8 mouse cellular contexts compared by ENCODE assay signal in genomic region chr3:78919407-78919806, GRCm38 (mm10).
DNase-seq lines count a peak whose midpoint lies in the region; ATAC-seq and TF ChIP-seq lines count a peak whose summit lies in the region.

No protein-coding gene starts in this region.

- H3K36me3 ChIP-seq in ES-E14 (ENCODE audit: control insufficient read depth, insufficient read depth, low read length, poor library complexity, severe bottlenecking): no peaks in the 10 kb centered on the region
- H3K36me3 ChIP-seq in forebrain, postnatal 0 days (ENCODE audit: insufficient read depth): no peaks in the 10 kb centered on the region
- H3K36me3 ChIP-seq in lung, embryonic 14.5 days (ENCODE audit: insufficient read depth): no peaks in the 10 kb centered on the region
- H3K36me3 ChIP-seq in thymus, adult 2 months (ENCODE audit: control insufficient read depth, insufficient read depth, low read length): no peaks in the 10 kb centered on the region

- peak; percentile 88 for ATAC-seq in forebrain, postnatal 0 days
- peak; percentile 76 for ATAC-seq in lung, embryonic 14.5 days (ENCODE audit: insufficient read depth)

- no peaks in the 10 kb centered on the region for H3K9me3 ChIP-seq in ES-E14 (ENCODE audit: control insufficient read depth, insufficient read depth, low read depth, low read length)
- H3K9me3 ChIP-seq in forebrain, postnatal 0 days (ENCODE audit: low read length): no peaks in the 10 kb centered on the region
- H3K9me3 ChIP-seq in lung, embryonic 14.5 days (ENCODE audit: low read depth, low read length): no peaks in the 10 kb centered on the region

- no peak overlapping the region for H3K9ac ChIP-seq in ES-E14 (ENCODE audit: insufficient read depth, low read depth, low read length, poor library complexity, severe bottlenecking)
- peak overlapping the region; percentile 42; the same call in 1 of the 2 replicates for H3K9ac ChIP-seq in forebrain, postnatal 0 days
- peak overlapping the region; percentile 36; the same call in 1 of the 2 replicates for H3K9ac ChIP-seq in lung, embryonic 14.5 days

- H3K4me2 ChIP-seq in forebrain, postnatal 0 days (ENCODE audit: low read depth): peak overlapping the region; percentile 45
- H3K4me2 ChIP-seq in lung, embryonic 14.5 days: peak overlapping the region; percentile 56

- WGBS in forebrain, postnatal 0 days: 8% methylated on average over 12 of the region's 12 CpGs
- 11% methylated on average over 12 of the region's 12 CpGs for WGBS in lung, embryonic 14.5 days
- WGBS in olfactory bulb, adult 2 months: 5% methylated on average over 12 of the region's 12 CpGs
- WGBS in thymus, adult 2 months: 4% methylated on average over 12 of the region's 12 CpGs

- no peaks in the 10 kb centered on the region for H3K27me3 ChIP-seq in forebrain, postnatal 0 days (ENCODE audit: insufficient read depth, low read length)
- no peaks in the 10 kb centered on the region for H3K27me3 ChIP-seq in lung, embryonic 14.5 days (ENCODE audit: insufficient read depth, low read length)
- no peaks in the 10 kb centered on the region for H3K27me3 ChIP-seq in thymus, adult 2 months (ENCODE audit: control insufficient read depth, insufficient read depth, low read length)

- no peak overlapping the region for H3K4me3 ChIP-seq in ES-E14 (ENCODE audit: insufficient read depth in 1 of 2, low read depth in 1 of 2, low read length in 2 of 2, poor library complexity in 1 of 2, severe bottlenecking in 1 of 2)
- peak overlapping the region; percentile 16; the same call in 1 of the 2 replicates for H3K4me3 ChIP-seq in forebrain, postnatal 0 days (ENCODE audit: low read depth, low read length)
- peak overlapping the region; percentile 36 for H3K4me3 ChIP-seq in layer of hippocampus, adult 2 months
- H3K4me3 ChIP-seq in lung, embryonic 14.5 days (ENCODE audit: low read depth, low read length): no peak overlapping the region
- peak overlapping the region; percentile 32 for H3K4me3 ChIP-seq in olfactory bulb, adult 2 months (ENCODE audit: insufficient read depth, low read depth, low read length)
- peak overlapping the region; percentile 33; the same call in 1 of the 2 replicates for H3K4me3 ChIP-seq in thymus, adult 2 months (ENCODE audit: control insufficient read depth, insufficient read depth, low read length)

- H3K27ac ChIP-seq in ES-E14 (ENCODE audit: insufficient read depth, low read depth, low read length, poor library complexity, severe bottlenecking): no peak overlapping the region
- no peak overlapping the region for H3K27ac ChIP-seq in forebrain, postnatal 0 days (ENCODE audit: low read depth, low read length)
- peak overlapping the region; percentile 70 for H3K27ac ChIP-seq in layer of hippocampus, adult 2 months
- H3K27ac ChIP-seq in lung, embryonic 14.5 days (ENCODE audit: low read depth): no peak overlapping the region
- H3K27ac ChIP-seq in olfactory bulb, adult 2 months (ENCODE audit: insufficient read depth, low read depth, low read length): no peak overlapping the region
- H3K27ac ChIP-seq in thymus, adult 2 months (ENCODE audit: control insufficient read depth, insufficient read depth, low read length): no peak overlapping the region; the same call in 1 of the 2 replicates

- DNase-seq in ES-E14 (ENCODE audit: low read depth, low spot score): peak; percentile 51
- peak; percentile 51 for DNase-seq in cerebellum, adult 11 months
- DNase-seq in forebrain, postnatal 0 days: peak; percentile 87
- peak; percentile 86 for DNase-seq in heart, postnatal 4 days
- peak; percentile 78 to 86 for DNase-seq in layer of hippocampus, adult 2 months (ENCODE audit: low spot score in 2 of 2)
- DNase-seq in lung, embryonic 14.5 days: peak; percentile 89
- DNase-seq in thymus, adult 2 months: peak; percentile 84

- in situ Hi-C loops in ES-E14 (cut with MboI; ENCODE audit: low sequenced_read_pairs in 2 of 2, unreplicated experiment in 2 of 2): no loop called here

- no peaks in the 10 kb centered on the region for H3K4me1 ChIP-seq in ES-E14 (ENCODE audit: control insufficient read depth in 2 of 2, insufficient read depth in 2 of 2, low read length in 2 of 2, poor library complexity in 1 of 2)
- no peaks in the 10 kb centered on the region for H3K4me1 ChIP-seq in forebrain, postnatal 0 days (ENCODE audit: insufficient read depth)
- H3K4me1 ChIP-seq in lung, embryonic 14.5 days (ENCODE audit: insufficient read depth): no peaks in the 10 kb centered on the region
- peaks cover 2% of the 10 kb centered on the region; the same call in 1 of the 2 replicates for H3K4me1 ChIP-seq in olfactory bulb, adult 2 months (ENCODE audit: control insufficient read depth, insufficient read depth, low read length)
- 0 out of 2 replicates have a peak, but pooled peaks cover 2% of the 10 kb centered on the region for H3K4me1 ChIP-seq in thymus, adult 2 months (replicated peaks; ENCODE audit: control insufficient read depth, insufficient read depth, low read length)

- TF ChIP-seq POLR2A in olfactory bulb, adult 2 months (IDR thresholded peaks at IDR 0.05; ENCODE audit: insufficient read depth, low read depth, low read length): no peak
- TF ChIP-seq POLR2A in thymus, adult 2 months (IDR thresholded peaks at IDR 0.05; ENCODE audit: control insufficient read depth, extremely low read depth, insufficient read depth, low read length, poor library complexity): no peak

- peak; percentile 94 for TF ChIP-seq CTCF in forebrain, postnatal 0 days (IDR thresholded peaks at IDR 0.05; ENCODE audit: low read depth)
- peak; percentile 97 for TF ChIP-seq CTCF in layer of hippocampus, adult 2 months (conservative IDR thresholded peaks at IDR 0.05)
- TF ChIP-seq CTCF in lung, embryonic 14.5 days (IDR thresholded peaks at IDR 0.05; ENCODE audit: low read depth): peak; percentile 92
- peak; percentile 62 for TF ChIP-seq CTCF in olfactory bulb, adult 2 months (IDR thresholded peaks at IDR 0.05; ENCODE audit: insufficient read depth, low read depth, low read length)
- TF ChIP-seq CTCF in thymus, adult 2 months (IDR thresholded peaks at IDR 0.05; ENCODE audit: borderline replicate concordance, control insufficient read depth, extremely low read depth, insufficient read depth, low read length, poor library complexity): no peak

TF ChIP-seq in ES-E14, 5 proteins besides CTCF, POLR2A, EP300 and RAD21:
- TF ChIP-seq ZC3H11A (IDR thresholded peaks at IDR 0.05; ENCODE audit: borderline replicate concordance, low read depth, low read length) (peak; percentile 92), CHD2 (IDR thresholded peaks at IDR 0.05; ENCODE audit: low read depth, low read length) (no peak), ZNF384 (IDR thresholded peaks at IDR 0.05; ENCODE audit: low read depth, low read length) (no peak), HCFC1 (IDR thresholded peaks at IDR 0.05; ENCODE audit: borderline replicate concordance, insufficient read depth, low read length) (no peak), MAFK (IDR thresholded peaks at IDR 0.05; ENCODE audit: insufficient read depth, low read depth, low read length) (no peak)
TF ChIP-seq in ES-E14: peak in this region for 1.

Comparison
In these comparisons a context has a peak if more than half of its experiments do, and no peak if none do; other contexts are left out.
1. H3K4me3 ChIP-seq: peak in forebrain, postnatal 0 days (single experiment), layer of hippocampus, adult 2 months (single experiment), olfactory bulb, adult 2 months (single experiment) and thymus, adult 2 months (single experiment); none in ES-E14 (0 of 2) and lung, embryonic 14.5 days (single experiment).
2. Peak in every context shown above with its lines, with median percentiles within 50 percentile points of each other: DNase-seq.